Mouse (Mus musculus): ENCODE data around the gene Hbs1l. TPM values are rescaled to one million over a fixed set of nuclear protein-coding genes. Genes with fewer than 3 reads are reported as not detected.
A peak's percentile ranks its signal among the peaks of the same experiment; 100 is the strongest.

Gene Hbs1l
- polyA plus RNA-seq, 1 experiment from 2014 or later, result 59.2 TPM

DNA sequence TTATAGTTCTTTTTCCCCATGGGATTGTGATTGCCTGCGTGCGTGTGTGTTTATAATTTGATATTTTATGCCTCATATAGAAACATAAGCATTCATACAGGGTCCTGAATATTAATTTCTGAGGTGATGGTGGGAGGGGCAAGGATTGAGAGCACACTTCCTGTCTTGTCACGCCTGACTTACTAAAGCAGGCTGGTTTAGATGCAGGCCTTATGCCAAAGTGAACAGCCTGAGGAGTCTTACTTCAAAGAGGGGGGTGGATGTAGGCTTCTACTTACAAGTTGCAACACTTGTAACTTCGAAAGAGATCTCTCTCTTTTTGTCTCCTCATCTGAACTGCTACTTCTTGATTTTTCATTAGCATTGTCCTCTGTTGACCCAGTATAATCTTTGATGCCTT, 18.0 kb downstream of the Hbs1l start:
- Histone ChIP-seq H3K36me3 (peaks cover 8% of the 10 kb centered on the region; the same call in 1 of the 2 replicates), H3K9me3 (replicated peaks) (no peaks in the 10 kb centered on the region), H3K27ac (no peak overlapping the region), H3K9ac (no peak overlapping the region), H3K27me3 (no peaks in the 10 kb centered on the region), H3K4me3 (no peak overlapping the region), H3K4me2 (no peak overlapping the region), H3K4me1 (replicated peaks) (no peaks in the 10 kb centered on the region)
- 82% methylated on average over 4 of the region's 4 CpGs for WGBS
- no peak for ATAC-seq (replicated peaks; ENCODE audit: insufficient number of reproducible peaks, insufficient read depth, low FRiP score, low read depth)

DNA sequence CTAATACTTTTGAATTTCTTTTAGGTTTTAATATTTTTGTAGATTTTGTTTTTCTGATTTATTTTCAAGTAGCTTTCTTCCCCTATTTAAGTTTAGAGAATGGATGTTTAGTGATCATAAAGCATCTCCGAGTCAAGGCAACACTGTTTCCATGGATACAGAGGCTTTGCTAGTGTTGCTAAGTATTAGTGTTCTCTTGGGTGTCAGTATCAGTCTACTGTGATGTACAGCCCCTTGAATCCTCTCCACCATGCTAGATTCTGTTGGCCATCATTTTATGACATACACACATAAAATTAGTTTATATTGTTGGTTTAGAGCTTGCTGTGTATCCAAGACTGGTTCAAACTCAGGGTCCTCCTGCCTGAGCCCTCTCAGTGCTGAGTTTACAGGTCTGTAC, 20.3 kb downstream of the Hbs1l start:
- H3K4me1 ChIP-seq (replicated peaks), result no peaks in the 10 kb centered on the region
- H3K9ac ChIP-seq, result no peak overlapping the region

DNA sequence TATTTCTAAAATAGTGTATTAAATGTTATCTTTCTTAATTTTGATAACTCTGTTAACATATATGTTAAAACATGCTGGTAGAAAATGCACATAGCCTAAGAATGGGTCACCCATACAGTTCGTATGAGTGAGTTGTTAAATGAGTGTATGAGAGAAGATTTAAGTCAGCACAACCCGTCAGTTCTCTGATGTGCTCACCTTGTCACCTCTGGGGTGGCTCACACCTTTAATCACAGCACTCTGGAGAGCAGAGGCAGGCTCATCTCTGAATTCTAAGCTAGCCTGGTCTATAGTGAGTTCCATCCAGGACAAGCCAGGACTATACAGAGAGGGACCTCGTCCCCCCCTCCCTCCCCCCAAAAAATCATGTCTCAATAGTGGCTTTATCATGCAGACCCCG, 22.5 kb downstream of the Hbs1l start:
- no peak overlapping the region for H3K27ac ChIP-seq
- H3K9me3 ChIP-seq (replicated peaks), result no peaks in the 10 kb centered on the region
- H3K4me1 ChIP-seq (replicated peaks), result no peaks in the 10 kb centered on the region
- H3K36me3 ChIP-seq, result peaks cover 8% of the 10 kb centered on the region; the same call in 1 of the 2 replicates
- no peak overlapping the region for H3K4me2 ChIP-seq
- no peak for ATAC-seq (replicated peaks; ENCODE audit: insufficient number of reproducible peaks, insufficient read depth, low FRiP score, low read depth)
- H3K4me3 ChIP-seq, result no peak overlapping the region
- WGBS, result 92% methylated on average over 4 of the region's 4 CpGs
- no peaks in the 10 kb centered on the region for H3K27me3 ChIP-seq
- H3K9ac ChIP-seq, result no peak overlapping the region

More for the DNA sequence above, 20.3 kb downstream of the Hbs1l start:
- Histone ChIP-seq H3K36me3 (peaks cover 8% of the 10 kb centered on the region; the same call in 1 of the 2 replicates), H3K4me3 (no peak overlapping the region), H3K27me3 (no peaks in the 10 kb centered on the region), H3K9me3 (replicated peaks) (no peaks in the 10 kb centered on the region), H3K27ac (no peak overlapping the region), H3K4me2 (no peak overlapping the region)
- WGBS, result 94% methylated on average over 1 of the region's 1 CpGs
- no peak for ATAC-seq (replicated peaks; ENCODE audit: insufficient number of reproducible peaks, insufficient read depth, low FRiP score, low read depth)

DNA sequence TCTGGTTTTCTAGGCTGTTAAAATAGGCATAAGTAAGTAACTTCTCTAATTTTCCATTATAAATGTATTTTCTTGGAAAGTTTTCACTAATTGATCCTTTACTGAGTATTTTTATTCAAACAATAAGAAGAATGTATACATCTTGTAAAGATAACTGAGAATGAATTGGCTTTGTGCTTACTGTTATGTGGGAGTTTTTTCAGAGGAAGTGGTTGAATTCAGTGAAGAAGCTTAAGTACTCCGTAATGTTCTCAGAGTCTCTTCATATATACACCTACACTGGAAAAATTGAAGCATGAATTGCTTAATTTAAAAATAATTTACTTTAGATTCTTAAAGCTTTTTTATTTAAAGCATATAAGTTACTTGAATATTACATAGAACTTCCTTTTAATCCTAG, 23.2 kb downstream of the Hbs1l start:
- no peak overlapping the region for H3K4me3 ChIP-seq
- ATAC-seq (replicated peaks; ENCODE audit: insufficient number of reproducible peaks, insufficient read depth, low FRiP score, low read depth), result no peak
- 84% methylated on average over 1 of the region's 1 CpGs for WGBS
- H3K9ac ChIP-seq, result no peak overlapping the region
- no peaks in the 10 kb centered on the region for H3K4me1 ChIP-seq (replicated peaks)
- H3K36me3 ChIP-seq, result peaks cover 8% of the 10 kb centered on the region; the same call in 1 of the 2 replicates
- H3K27ac ChIP-seq, result no peak overlapping the region
- H3K27me3 ChIP-seq, result no peaks in the 10 kb centered on the region
- no peaks in the 10 kb centered on the region for H3K9me3 ChIP-seq (replicated peaks)
- no peak overlapping the region for H3K4me2 ChIP-seq

DNA sequence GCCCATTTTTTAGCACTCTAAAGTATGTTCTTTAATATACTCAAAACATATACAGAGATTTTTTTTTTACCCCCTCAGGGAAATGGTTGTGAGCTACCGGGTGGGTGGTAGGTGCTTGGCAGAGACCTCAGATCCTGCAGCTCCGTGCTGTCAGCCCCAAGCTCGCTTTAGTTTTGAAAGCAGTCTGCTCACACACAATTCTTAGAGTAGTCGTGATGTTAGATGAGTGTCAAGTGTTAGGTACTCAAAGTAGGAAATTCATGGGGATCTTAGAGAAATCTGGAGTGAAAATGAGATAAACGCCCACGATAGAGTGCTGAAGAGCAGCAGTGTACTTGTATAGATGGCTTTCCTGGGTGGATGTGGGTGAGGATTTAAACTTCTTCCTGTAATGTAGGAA, 24.8 kb downstream of the Hbs1l start:
- ATAC-seq (replicated peaks; ENCODE audit: insufficient number of reproducible peaks, insufficient read depth, low FRiP score, low read depth), result no peak
- H3K27me3 ChIP-seq, result no peaks in the 10 kb centered on the region
- H3K4me3 ChIP-seq, result no peak overlapping the region
- H3K4me2 ChIP-seq, result no peak overlapping the region
- no peak overlapping the region for H3K9ac ChIP-seq
- H3K27ac ChIP-seq, result no peak overlapping the region
- H3K4me1 ChIP-seq (replicated peaks), result no peaks in the 10 kb centered on the region
- peaks cover 8% of the 10 kb centered on the region; the same call in 1 of the 2 replicates for H3K36me3 ChIP-seq
- no peaks in the 10 kb centered on the region for H3K9me3 ChIP-seq (replicated peaks)
- 88% methylated on average over 6 of the region's 6 CpGs for WGBS

DNA sequence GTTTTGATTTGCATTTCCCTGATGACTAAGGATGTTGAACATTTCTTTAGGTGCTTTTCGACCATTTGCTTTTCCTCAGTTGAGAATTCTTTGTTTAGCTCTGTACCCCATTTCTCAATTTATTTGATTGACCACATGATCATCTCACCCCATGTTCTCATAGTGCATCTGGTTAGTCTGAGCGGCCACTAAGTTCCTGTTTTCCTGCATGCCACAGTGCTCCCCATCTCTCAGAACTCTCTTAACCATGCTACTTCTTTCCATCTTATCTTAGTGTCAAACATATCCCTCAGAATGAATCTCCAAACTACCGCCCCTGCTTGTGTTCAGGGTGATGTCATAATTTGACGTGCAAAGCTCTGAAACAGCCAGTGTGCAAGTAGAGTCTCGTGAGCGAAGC, 30.6 kb downstream of the Hbs1l start:
- no peak overlapping the region for H3K9ac ChIP-seq
- 0 out of 2 replicates have a peak, but pooled peaks cover 3% of the 10 kb centered on the region for H3K36me3 ChIP-seq
- no peaks in the 10 kb centered on the region for H3K9me3 ChIP-seq (replicated peaks)
- no peak for ATAC-seq (replicated peaks; ENCODE audit: insufficient number of reproducible peaks, insufficient read depth, low FRiP score, low read depth)
- H3K27me3 ChIP-seq, result no peaks in the 10 kb centered on the region
- H3K4me2 ChIP-seq, result no peak overlapping the region
- H3K27ac ChIP-seq, result no peak overlapping the region
- 87% methylated on average over 6 of the region's 6 CpGs for WGBS
- peaks cover 9% of the 10 kb centered on the region for H3K4me1 ChIP-seq (replicated peaks)
- no peak overlapping the region for H3K4me3 ChIP-seq

DNA sequence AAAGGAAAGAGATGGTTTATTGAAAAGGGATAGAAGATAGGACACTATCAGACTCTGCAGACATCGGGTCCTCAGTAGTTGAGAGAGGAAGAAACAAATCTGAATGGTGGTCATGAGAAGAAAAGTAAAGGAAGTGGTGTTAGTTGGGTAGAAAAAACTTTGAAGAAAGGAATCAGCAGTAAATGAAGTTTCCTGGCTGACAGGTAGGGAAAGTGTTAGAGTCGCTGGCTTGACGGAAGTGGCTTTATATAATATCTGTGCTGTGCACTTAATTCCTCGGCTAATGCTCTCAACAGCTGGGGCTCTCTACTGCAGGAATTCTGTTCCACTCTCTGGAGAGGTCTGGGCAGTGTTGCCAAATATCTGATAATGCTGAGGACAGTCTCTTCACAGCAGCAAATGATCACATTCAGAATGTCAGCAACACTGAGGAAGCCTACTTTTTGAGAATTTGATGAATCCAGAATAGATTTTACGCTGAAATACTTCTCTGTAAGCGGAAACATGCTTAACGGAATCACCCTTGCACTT, 31.9 kb downstream of the Hbs1l start:
- 38% methylated on average over 7 of the region's 7 CpGs for WGBS
- Histone ChIP-seq H3K27ac (peak overlapping the region; percentile 6; the same call in 1 of the 2 replicates), H3K27me3 (no peaks in the 10 kb centered on the region), H3K4me2 (peak overlapping the region; percentile 0; the same call in 1 of the 2 replicates), H3K36me3 (0 out of 2 replicates have a peak, but pooled peaks cover 4% of the 10 kb centered on the region), H3K4me3 (no peak overlapping the region), H3K4me1 (replicated peaks) (peaks cover 9% of the 10 kb centered on the region), H3K9me3 (replicated peaks) (no peaks in the 10 kb centered on the region), H3K9ac (no peak overlapping the region)
- ATAC-seq (replicated peaks; ENCODE audit: insufficient number of reproducible peaks, insufficient read depth, low FRiP score, low read depth), result peak; percentile 67; the same call in 1 of the 2 replicates

DNA sequence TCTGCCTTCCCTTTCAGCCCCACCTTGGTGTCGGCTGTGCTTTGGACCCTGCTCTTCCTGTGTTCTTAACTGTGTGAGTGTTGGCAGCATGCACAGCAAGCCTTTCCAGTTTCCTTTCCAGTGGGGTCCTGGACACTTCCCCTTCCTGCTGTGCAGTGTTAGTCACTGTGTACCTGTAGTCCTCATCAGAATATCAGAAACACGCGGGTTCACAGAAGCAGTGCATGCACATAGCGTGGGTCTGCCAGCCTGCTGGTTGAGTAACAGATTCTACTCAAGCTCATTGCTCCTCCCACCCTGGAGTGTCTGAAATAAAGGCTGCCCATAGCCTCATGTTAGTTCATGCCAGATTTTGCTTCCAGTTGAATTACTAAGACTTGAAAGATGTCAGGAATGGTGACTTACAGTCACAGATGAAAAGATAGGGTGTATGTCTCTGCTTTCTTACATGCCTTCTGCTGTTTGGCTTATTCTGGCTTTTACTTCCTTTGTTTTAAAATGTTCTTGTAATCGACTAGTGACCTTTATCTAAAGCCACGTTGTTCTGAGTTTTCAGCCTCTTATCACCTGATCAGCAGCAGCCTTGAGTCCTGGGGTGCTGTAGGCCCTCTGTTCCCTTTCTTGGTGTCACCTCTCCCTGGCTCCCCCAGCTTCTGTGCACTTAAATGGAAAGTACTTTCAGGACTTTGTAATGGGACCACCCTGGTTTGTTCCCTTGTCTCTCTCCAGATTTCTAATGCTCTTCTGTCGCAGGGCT, 38.7 kb downstream of the Hbs1l start:
- peak; percentile 43; the same call in 1 of the 2 replicates for ATAC-seq (replicated peaks; ENCODE audit: insufficient number of reproducible peaks, insufficient read depth, low FRiP score, low read depth)
- no peak overlapping the region for H3K9ac ChIP-seq
- H3K9me3 ChIP-seq (replicated peaks), result 0 out of 2 replicates have a peak, but pooled peaks cover 4% of the 10 kb centered on the region
- 60% methylated on average over 7 of the region's 7 CpGs for WGBS
- no peak overlapping the region for H3K4me2 ChIP-seq
- peaks cover 21% of the 10 kb centered on the region for H3K36me3 ChIP-seq
- H3K4me1 ChIP-seq (replicated peaks), result no peaks in the 10 kb centered on the region
- H3K27ac ChIP-seq, result no peak overlapping the region
- no peaks in the 10 kb centered on the region for H3K27me3 ChIP-seq
- H3K4me3 ChIP-seq, result no peak overlapping the region

DNA sequence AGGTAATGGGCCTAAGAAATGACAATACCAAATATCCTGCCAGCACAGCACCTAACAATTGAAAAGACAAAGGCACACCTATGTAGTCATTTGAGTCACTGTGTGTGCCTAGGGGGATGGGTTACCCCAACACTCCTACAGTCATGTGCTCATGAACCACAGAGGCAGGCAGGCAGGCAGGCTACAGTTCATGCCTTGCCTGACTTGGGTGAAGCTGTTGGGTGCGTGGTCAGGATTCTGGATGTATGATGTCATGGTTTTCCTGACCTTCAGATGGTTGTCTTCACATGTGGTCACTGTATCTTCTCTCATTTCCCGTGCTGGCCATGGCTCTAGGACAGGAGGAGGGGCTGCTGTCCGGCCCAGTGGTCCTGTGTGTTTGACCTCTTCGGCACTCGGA, 39.8 kb downstream of the Hbs1l start:
- no peak; the same call in 1 of the 2 replicates for ATAC-seq (replicated peaks; ENCODE audit: insufficient number of reproducible peaks, insufficient read depth, low FRiP score, low read depth)
- peaks cover 21% of the 10 kb centered on the region for H3K36me3 ChIP-seq
- 88% methylated on average over 5 of the region's 5 CpGs for WGBS

DNA sequence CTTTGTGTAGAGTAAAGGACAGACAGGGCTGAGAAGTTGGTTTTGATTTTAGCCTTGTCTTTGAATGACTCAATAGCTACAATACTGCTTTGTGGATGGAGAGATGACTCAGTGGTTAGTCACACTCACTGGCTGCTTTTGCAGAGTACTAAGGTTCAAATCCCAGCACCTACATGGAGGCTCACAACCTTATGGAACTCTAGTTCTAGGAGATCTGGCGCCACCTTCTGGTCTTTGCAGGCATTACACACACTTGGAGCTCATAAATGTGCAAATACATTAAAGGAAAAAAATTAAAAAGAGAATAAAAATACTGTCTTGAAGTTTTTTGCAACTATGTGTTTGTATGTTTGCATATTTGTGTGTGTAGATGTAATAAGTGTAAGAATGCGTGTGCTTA, 41.4 kb downstream of the Hbs1l start:
- no peak for ATAC-seq (replicated peaks; ENCODE audit: insufficient number of reproducible peaks, insufficient read depth, low FRiP score, low read depth)
- WGBS, result 69% methylated on average over 2 of the region's 2 CpGs
- H3K36me3 ChIP-seq, result peaks cover 25% of the 10 kb centered on the region

More for the DNA sequence above, 39.8 kb downstream of the Hbs1l start:
- Histone ChIP-seq H3K4me3 (no peak overlapping the region), H3K9ac (no peak overlapping the region), H3K4me2 (no peak overlapping the region), H3K27ac (no peak overlapping the region), H3K4me1 (replicated peaks) (no peaks in the 10 kb centered on the region), H3K9me3 (replicated peaks) (0 out of 2 replicates have a peak, but pooled peaks cover 4% of the 10 kb centered on the region), H3K27me3 (no peaks in the 10 kb centered on the region)

DNA sequence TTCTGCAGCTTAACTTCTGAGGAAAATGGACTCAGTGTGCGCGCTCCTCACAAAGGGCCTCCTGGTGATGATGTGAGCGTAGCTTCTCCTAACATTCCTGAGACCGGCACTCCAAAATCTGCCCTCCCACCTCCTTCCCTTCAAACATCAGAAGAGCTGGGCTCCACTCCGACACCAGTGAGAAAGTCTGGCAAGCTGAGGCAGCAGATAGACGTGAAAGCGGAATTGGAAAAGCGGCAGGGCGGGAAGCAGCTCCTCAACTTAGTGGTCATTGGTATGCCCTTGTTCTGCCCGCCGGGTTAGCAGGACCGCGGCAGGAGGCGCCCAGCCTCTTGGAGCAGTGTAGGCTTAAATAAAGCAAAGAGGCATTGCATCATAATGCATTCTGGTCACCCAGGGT, 45.9 kb downstream of the Hbs1l start:
- no peak overlapping the region for H3K4me3 ChIP-seq
- WGBS, result 87% methylated on average over 14 of the region's 14 CpGs

More for the DNA sequence above, 41.4 kb downstream of the Hbs1l start:
- no peaks in the 10 kb centered on the region for H3K27me3 ChIP-seq
- H3K4me2 ChIP-seq, result no peak overlapping the region
- H3K4me1 ChIP-seq (replicated peaks), result no peaks in the 10 kb centered on the region
- 0 out of 2 replicates have a peak, but pooled peaks cover 4% of the 10 kb centered on the region for H3K9me3 ChIP-seq (replicated peaks)
- H3K27ac ChIP-seq, result no peak overlapping the region
- no peak overlapping the region for H3K9ac ChIP-seq
- H3K4me3 ChIP-seq, result no peak overlapping the region

More for the DNA sequence above, 45.9 kb downstream of the Hbs1l start:
- Histone ChIP-seq H3K27ac (no peak overlapping the region), H3K27me3 (no peaks in the 10 kb centered on the region), H3K4me1 (replicated peaks) (no peaks in the 10 kb centered on the region), H3K36me3 (peaks cover 44% of the 10 kb centered on the region), H3K4me2 (no peak overlapping the region), H3K9ac (no peak overlapping the region), H3K9me3 (replicated peaks) (0 out of 2 replicates have a peak, but pooled peaks cover 4% of the 10 kb centered on the region)
- ATAC-seq (replicated peaks; ENCODE audit: insufficient number of reproducible peaks, insufficient read depth, low FRiP score, low read depth), result no peak
